Mouse (Mus musculus): ENCODE data around the gene Gm28635. TPM values are rescaled to one million over a fixed set of nuclear protein-coding genes. Genes with fewer than 3 reads are reported as not detected.
"Not testable (repeated sequence)": the region's sequence is repeated elsewhere in the genome, so short reads cannot be mapped to it uniquely, and the experiment has no call there.

Gm28635 gene
- polyA plus RNA-seq, 2 experiments from 2014 or later: not detected

- ATAC-seq: no peak
These were observed 10.4 kb upstream of the Gm28635 start for GRCm38 (mm10) chr2:84688080-84688844.

- ATAC-seq: no peak
These were observed 4.9 kb upstream of the Gm28635 start for GRCm38 (mm10) chr2:84682605-84683183.

- ATAC-seq: no peak
These were observed 1.2 kb upstream of the Gm28635 start, which contains the start of gene Tmx2 for GRCm38 (mm10) chr2:84679016-84679415. Gene Tmx2, minus strand, starts transcription at chr2:84679140.

GRCm38 (mm10) chr2:84677270-84677967 lies 422 bp downstream of the Gm28635 start:
- peak; percentile 11 for ATAC-seq

- ATAC-seq: not testable (repeated sequence)
These were observed 6.3 kb downstream of the Gm28635 start for GRCm38 (mm10) chr2:84671535-84671934.

GRCm38 (mm10) chr2:84670569-84670933 lies 7.3 kb downstream of the Gm28635 start, which contains the start of gene Selenoh:
Gene Selenoh, minus strand, starts transcription at chr2:84670770.
- ATAC-seq: peak; percentile 99

GRCm38 (mm10) chr2:84669828-84670568 lies 7.8 kb downstream of the Gm28635 start:
- peak; percentile 27 for ATAC-seq

- no peak for ATAC-seq
These were observed 11.8 kb downstream of the Gm28635 start for GRCm38 (mm10) chr2:84666081-84666480.

- no peak for ATAC-seq
These were observed 15.0 kb downstream of the Gm28635 start for GRCm38 (mm10) chr2:84662866-84663265.

- peak; percentile 95 for ATAC-seq
These were observed 17.6 kb downstream of the Gm28635 start for GRCm38 (mm10) chr2:84660253-84660652.

GRCm38 (mm10) chr2:84658806-84659205 lies 19.0 kb downstream of the Gm28635 start, which contains the start of gene Btbd18:
Gene Btbd18, plus strand, starts transcription at chr2:84659079.
- ATAC-seq: no peak

- no peak for ATAC-seq
These were observed 22.0 kb downstream of the Gm28635 start for GRCm38 (mm10) chr2:84655864-84656263.

GRCm38 (mm10) chr2:84653354-84653753 lies 24.5 kb downstream of the Gm28635 start:
- ATAC-seq: peak; percentile 36

GRCm38 (mm10) chr2:84650464-84651195 lies 27.2 kb downstream of the Gm28635 start, which contains the start of gene Ctnnd1:
Gene Ctnnd1, minus strand, starts transcription at chr2:84650765.
- peak; percentile 38 for ATAC-seq

GRCm38 (mm10) chr2:84649674-84650073 lies 28.2 kb downstream of the Gm28635 start:
- ATAC-seq: peak; percentile 17

GRCm38 (mm10) chr2:84648369-84648768 lies 29.5 kb downstream of the Gm28635 start:
- no peak for ATAC-seq

- no peak for ATAC-seq
These were observed 30.7 kb downstream of the Gm28635 start for GRCm38 (mm10) chr2:84647051-84647568.

GRCm38 (mm10) chr2:84646138-84646537 lies 31.7 kb downstream of the Gm28635 start:
- no peak for ATAC-seq

- no peak for ATAC-seq
These were observed 37.0 kb downstream of the Gm28635 start for GRCm38 (mm10) chr2:84640833-84641232.

- ATAC-seq: no peak
These were observed 39.2 kb downstream of the Gm28635 start for GRCm38 (mm10) chr2:84638428-84639220.

Measured in CD4-positive, CD25-positive, alpha-beta regulatory T cell, adult 4 months (primary cell).